Mouse (Mus musculus): ENCODE data around the gene Bcar3. TPM values are rescaled to one million over a fixed set of nuclear protein-coding genes. Genes with fewer than 3 reads are reported as not detected.
A peak's percentile ranks its signal among the peaks of the same experiment; 100 is the strongest.

Gene Bcar3
- polyA plus RNA-seq, 1 experiment from 2014 or later = 15.9 TPM

- H3K4me1 ChIP-seq (ENCODE audit: insufficient read depth, low read length) = peaks cover 36% of the 10 kb centered on the region
- no peak overlapping the region for H3K9ac ChIP-seq (replicated peaks; ENCODE audit: low read length)
- ATAC-seq (ENCODE audit: low FRiP score, low TSS enrichment) = no peak
- H3K4me3 ChIP-seq (ENCODE audit: low read length) = no peak overlapping the region
- H3K9me3 ChIP-seq (ENCODE audit: low read length) = no peaks in the 10 kb centered on the region
- H3K4me2 ChIP-seq (replicated peaks; ENCODE audit: low read depth, low read length) = no peak overlapping the region
- no peaks in the 10 kb centered on the region for H3K27me3 ChIP-seq (ENCODE audit: insufficient read depth, low read length)
- no peaks in the 10 kb centered on the region for H3K36me3 ChIP-seq (ENCODE audit: insufficient read depth, low read length)
- H3K27ac ChIP-seq (ENCODE audit: low read length) = peak overlapping the region; percentile 29; the same call in 1 of the 2 replicates
- WGBS = 50% methylated on average over 8 of the region's 8 CpGs
Measured at GRCm38 (mm10) chr3:122458743-122459142, 164.8 kb downstream of the Bcar3 start.

GRCm38 (mm10) chr3:122460848-122461511 lies 167.0 kb downstream of the Bcar3 start:
- H3K36me3 ChIP-seq (ENCODE audit: insufficient read depth, low read length) = no peaks in the 10 kb centered on the region
- 53% methylated on average over 8 of the region's 8 CpGs for WGBS
- H3K4me3 ChIP-seq (ENCODE audit: low read length) = no peak overlapping the region
- no peak for ATAC-seq (ENCODE audit: low FRiP score, low TSS enrichment)
- H3K27me3 ChIP-seq (ENCODE audit: insufficient read depth, low read length) = no peaks in the 10 kb centered on the region
- no peaks in the 10 kb centered on the region for H3K9me3 ChIP-seq (ENCODE audit: low read length)
- H3K27ac ChIP-seq (ENCODE audit: low read length) = peak overlapping the region; percentile 77
- H3K4me2 ChIP-seq (replicated peaks; ENCODE audit: low read depth, low read length) = no peak overlapping the region
- H3K4me1 ChIP-seq (ENCODE audit: insufficient read depth, low read length) = peaks cover 36% of the 10 kb centered on the region
- H3K9ac ChIP-seq (replicated peaks; ENCODE audit: low read length) = no peak overlapping the region

- H3K4me2 ChIP-seq (replicated peaks; ENCODE audit: low read depth, low read length) = no peak overlapping the region
- H3K36me3 ChIP-seq (ENCODE audit: insufficient read depth, low read length) = no peaks in the 10 kb centered on the region
- H3K4me1 ChIP-seq (ENCODE audit: insufficient read depth, low read length) = peaks cover 36% of the 10 kb centered on the region
- H3K4me3 ChIP-seq (ENCODE audit: low read length) = no peak overlapping the region
- H3K27ac ChIP-seq (ENCODE audit: low read length) = peak overlapping the region; percentile 77
- H3K9ac ChIP-seq (replicated peaks; ENCODE audit: low read length) = no peak overlapping the region
- 73% methylated on average over 11 of the region's 11 CpGs for WGBS
- no peaks in the 10 kb centered on the region for H3K9me3 ChIP-seq (ENCODE audit: low read length)
- H3K27me3 ChIP-seq (ENCODE audit: insufficient read depth, low read length) = no peaks in the 10 kb centered on the region
- ATAC-seq (ENCODE audit: low FRiP score, low TSS enrichment) = no peak
Measured at GRCm38 (mm10) chr3:122461512-122461881, 167.6 kb downstream of the Bcar3 start.

GRCm38 (mm10) chr3:122461932-122462871 lies 168.3 kb downstream of the Bcar3 start:
- Histone ChIP-seq H3K36me3 (ENCODE audit: insufficient read depth, low read length) (no peaks in the 10 kb centered on the region), H3K9me3 (ENCODE audit: low read length) (no peaks in the 10 kb centered on the region), H3K4me2 (replicated peaks; ENCODE audit: low read depth, low read length) (peak overlapping the region; percentile 27; the same call in 1 of the 2 replicates), H3K4me3 (ENCODE audit: low read length) (no peak overlapping the region), H3K27ac (ENCODE audit: low read length) (peak overlapping the region; percentile 73; the same call in 1 of the 2 replicates), H3K4me1 (ENCODE audit: insufficient read depth, low read length) (peaks cover 36% of the 10 kb centered on the region), H3K27me3 (ENCODE audit: insufficient read depth, low read length) (no peaks in the 10 kb centered on the region), H3K9ac (replicated peaks; ENCODE audit: low read length) (peak overlapping the region; percentile 22; the same call in 1 of the 2 replicates)
- peak; percentile 50 for ATAC-seq (ENCODE audit: low FRiP score, low TSS enrichment)
- WGBS = 49% methylated on average over 18 of the region's 18 CpGs

GRCm38 (mm10) chr3:122463166-122463565 lies 169.2 kb downstream of the Bcar3 start:
- no peak overlapping the region for H3K9ac ChIP-seq (replicated peaks; ENCODE audit: low read length)
- no peaks in the 10 kb centered on the region for H3K27me3 ChIP-seq (ENCODE audit: insufficient read depth, low read length)
- no peak overlapping the region for H3K4me2 ChIP-seq (replicated peaks; ENCODE audit: low read depth, low read length)
- no peaks in the 10 kb centered on the region for H3K9me3 ChIP-seq (ENCODE audit: low read length)
- WGBS = 72% methylated on average over 9 of the region's 9 CpGs
- peak overlapping the region; percentile 38; the same call in 1 of the 2 replicates for H3K27ac ChIP-seq (ENCODE audit: low read length)
- H3K4me3 ChIP-seq (ENCODE audit: low read length) = no peak overlapping the region
- H3K36me3 ChIP-seq (ENCODE audit: insufficient read depth, low read length) = no peaks in the 10 kb centered on the region
- ATAC-seq (ENCODE audit: low FRiP score, low TSS enrichment) = no peak
- H3K4me1 ChIP-seq (ENCODE audit: insufficient read depth, low read length) = peaks cover 34% of the 10 kb centered on the region

- peak; percentile 16; the same call in 1 of the 2 replicates for ATAC-seq (ENCODE audit: low FRiP score, low TSS enrichment)
- no peak overlapping the region for H3K4me3 ChIP-seq (ENCODE audit: low read length)
- H3K27me3 ChIP-seq (ENCODE audit: insufficient read depth, low read length) = no peaks in the 10 kb centered on the region
- no peak overlapping the region for H3K9ac ChIP-seq (replicated peaks; ENCODE audit: low read length)
- 51% methylated on average over 9 of the region's 9 CpGs for WGBS
- no peak overlapping the region for H3K27ac ChIP-seq (ENCODE audit: low read length)
- H3K4me1 ChIP-seq (ENCODE audit: insufficient read depth, low read length) = peaks cover 28% of the 10 kb centered on the region
- no peak overlapping the region for H3K4me2 ChIP-seq (replicated peaks; ENCODE audit: low read depth, low read length)
- no peaks in the 10 kb centered on the region for H3K36me3 ChIP-seq (ENCODE audit: insufficient read depth, low read length)
- H3K9me3 ChIP-seq (ENCODE audit: low read length) = no peaks in the 10 kb centered on the region
Measured at GRCm38 (mm10) chr3:122466100-122466730, 172.3 kb downstream of the Bcar3 start.

- no peak overlapping the region for H3K4me3 ChIP-seq (ENCODE audit: low read length)
- no peak overlapping the region for H3K27ac ChIP-seq (ENCODE audit: low read length)
- H3K4me1 ChIP-seq (ENCODE audit: insufficient read depth, low read length) = peaks cover 14% of the 10 kb centered on the region
- no peak overlapping the region for H3K9ac ChIP-seq (replicated peaks; ENCODE audit: low read length)
- H3K9me3 ChIP-seq (ENCODE audit: low read length) = no peaks in the 10 kb centered on the region
- H3K27me3 ChIP-seq (ENCODE audit: insufficient read depth, low read length) = no peaks in the 10 kb centered on the region
- no peak overlapping the region for H3K4me2 ChIP-seq (replicated peaks; ENCODE audit: low read depth, low read length)
- no peak for ATAC-seq (ENCODE audit: low FRiP score, low TSS enrichment)
- 69% methylated on average over 2 of the region's 2 CpGs for WGBS
- H3K36me3 ChIP-seq (ENCODE audit: insufficient read depth, low read length) = no peaks in the 10 kb centered on the region
Measured at GRCm38 (mm10) chr3:122467977-122468376, 174.0 kb downstream of the Bcar3 start.

GRCm38 (mm10) chr3:122470326-122471016 lies 176.5 kb downstream of the Bcar3 start:
- Histone ChIP-seq H3K27me3 (ENCODE audit: insufficient read depth, low read length) (no peaks in the 10 kb centered on the region), H3K27ac (ENCODE audit: low read length) (no peak overlapping the region), H3K4me1 (ENCODE audit: insufficient read depth, low read length) (peaks cover 23% of the 10 kb centered on the region), H3K4me2 (replicated peaks; ENCODE audit: low read depth, low read length) (no peak overlapping the region), H3K9ac (replicated peaks; ENCODE audit: low read length) (no peak overlapping the region), H3K9me3 (ENCODE audit: low read length) (no peaks in the 10 kb centered on the region), H3K36me3 (ENCODE audit: insufficient read depth, low read length) (no peaks in the 10 kb centered on the region), H3K4me3 (ENCODE audit: low read length) (no peak overlapping the region)
- 73% methylated on average over 14 of the region's 14 CpGs for WGBS
- ATAC-seq (ENCODE audit: low FRiP score, low TSS enrichment) = 0 out of 2 replicates have a peak, but pooled peaks have one; percentile 21

GRCm38 (mm10) chr3:122471017-122471721 lies 177.2 kb downstream of the Bcar3 start:
- no peak overlapping the region for H3K4me2 ChIP-seq (replicated peaks; ENCODE audit: low read depth, low read length)
- no peak for ATAC-seq (ENCODE audit: low FRiP score, low TSS enrichment)
- no peak overlapping the region for H3K27ac ChIP-seq (ENCODE audit: low read length)
- 70% methylated on average over 12 of the region's 12 CpGs for WGBS
- H3K4me3 ChIP-seq (ENCODE audit: low read length) = no peak overlapping the region
- no peaks in the 10 kb centered on the region for H3K9me3 ChIP-seq (ENCODE audit: low read length)
- H3K4me1 ChIP-seq (ENCODE audit: insufficient read depth, low read length) = peaks cover 30% of the 10 kb centered on the region
- H3K27me3 ChIP-seq (ENCODE audit: insufficient read depth, low read length) = no peaks in the 10 kb centered on the region
- no peaks in the 10 kb centered on the region for H3K36me3 ChIP-seq (ENCODE audit: insufficient read depth, low read length)
- no peak overlapping the region for H3K9ac ChIP-seq (replicated peaks; ENCODE audit: low read length)

Measured in kidney, embryonic 16.5 days (tissue).